Mouse (Mus musculus) E14TG2a.4 (cell line): ENCODE measurements around the gene Rsph6a.

ENCODE experiments used
- CTCF ChIP-seq: conservative IDR thresholded peaks from 2 replicates; pipeline ENCODE4 v1.5.1; 2014; ENCODE audit warnings: low read length
- NANOG ChIP-seq: IDR thresholded peaks from 2 replicates; pipeline ENCODE4 v1.6.1; 2014; ENCODE audit warnings: borderline replicate concordance, low read length, mixed read lengths
- POU5F1 ChIP-seq: IDR thresholded peaks from 2 replicates; pipeline ENCODE4 v1.6.1; 2014; ENCODE audit warnings: low read length, borderline replicate concordance

- TF ChIP-seq CTCF = no peak
- no peak for TF ChIP-seq POU5F1
- TF ChIP-seq NANOG = no peak
Measured at GRCm38 (mm10) chr7:19080451-19080950, 26.0 kb downstream of the Rsph6a start.
